Mouse (Mus musculus) cerebellum, adult 9-11 months (tissue): ENCODE results near the gene Casp8.
"Not testable (repeated sequence)": the region's sequence is repeated elsewhere in the genome, so short reads cannot be mapped to it uniquely, and the experiment has no call there.

Experiments used
- DNase-seq: peaks from one replicate; pipeline ENCODE4 v3.0.0; 2022

The Casp8 gene

GRCm38 (mm10) chr1:58801558-58802285 lies 6.5 kb downstream of the Casp8 start:
- DNase-seq, result no peak

GRCm38 (mm10) chr1:58802322-58803273 lies 7.4 kb downstream of the Casp8 start:
- DNase-seq, result no peak

GRCm38 (mm10) chr1:58803531-58803930 lies 8.4 kb downstream of the Casp8 start:
- DNase-seq, result no peak

- DNase-seq, result no peak
Observed at GRCm38 (mm10) chr1:58806651-58807050, 11.5 kb downstream of the Casp8 start.

GRCm38 (mm10) chr1:58826319-58826718 lies 31.1 kb downstream of the Casp8 start:
- DNase-seq, result no peak

- no peak for DNase-seq
Observed at GRCm38 (mm10) chr1:58830741-58831140, 35.6 kb downstream of the Casp8 start.

- no peak for DNase-seq
Observed at GRCm38 (mm10) chr1:58832198-58832597, 37.0 kb downstream of the Casp8 start.

GRCm38 (mm10) chr1:58856811-58857210 lies 61.6 kb downstream of the Casp8 start:
- DNase-seq, result not testable (repeated sequence)

GRCm38 (mm10) chr1:58859131-58859530 lies 64.0 kb downstream of the Casp8 start:
- DNase-seq, result not testable (repeated sequence)

- not testable (repeated sequence) for DNase-seq
Observed at GRCm38 (mm10) chr1:58859738-58860365, 64.7 kb downstream of the Casp8 start.

- DNase-seq, result not testable (repeated sequence)
Observed at GRCm38 (mm10) chr1:58860586-58860985, 65.4 kb downstream of the Casp8 start.

GRCm38 (mm10) chr1:58876500-58876899 lies 81.3 kb downstream of the Casp8 start:
- DNase-seq, result not testable (repeated sequence)

GRCm38 (mm10) chr1:58879291-58879690 lies 84.1 kb downstream of the Casp8 start:
- DNase-seq, result not testable (repeated sequence)

GRCm38 (mm10) chr1:58883279-58883678 lies 88.1 kb downstream of the Casp8 start:
- not testable (repeated sequence) for DNase-seq

GRCm38 (mm10) chr1:58885646-58886045 lies 90.5 kb downstream of the Casp8 start:
- DNase-seq, result no peak

GRCm38 (mm10) chr1:58889826-58890546 lies 94.8 kb downstream of the Casp8 start:
- no peak for DNase-seq

- DNase-seq, result not testable (repeated sequence)
Observed at GRCm38 (mm10) chr1:58890697-58891290, 95.6 kb downstream of the Casp8 start.

GRCm38 (mm10) chr1:58891481-58892170 lies 96.5 kb downstream of the Casp8 start:
- DNase-seq, result not testable (repeated sequence)

GRCm38 (mm10) chr1:58892386-58892785 lies 97.2 kb downstream of the Casp8 start:
- not testable (repeated sequence) for DNase-seq
